Mouse (Mus musculus) erythroblast, embryonic 14.5 days (primary cell): Measurements from ENCODE around the gene Csmd2.

Experiments
- GATA1 ChIP-seq: IDR thresholded peaks from 2 replicates; pipeline ENCODE4 v1.6.1; 2012; ENCODE audit warnings: low read length, inconsistent platforms, mixed read lengths
- TAL1 ChIP-seq: IDR thresholded peaks from 3 replicates; pipeline ENCODE4 v1.6.1; 2012; ENCODE audit warnings: low read length, inconsistent platforms, mixed read lengths

DNA sequence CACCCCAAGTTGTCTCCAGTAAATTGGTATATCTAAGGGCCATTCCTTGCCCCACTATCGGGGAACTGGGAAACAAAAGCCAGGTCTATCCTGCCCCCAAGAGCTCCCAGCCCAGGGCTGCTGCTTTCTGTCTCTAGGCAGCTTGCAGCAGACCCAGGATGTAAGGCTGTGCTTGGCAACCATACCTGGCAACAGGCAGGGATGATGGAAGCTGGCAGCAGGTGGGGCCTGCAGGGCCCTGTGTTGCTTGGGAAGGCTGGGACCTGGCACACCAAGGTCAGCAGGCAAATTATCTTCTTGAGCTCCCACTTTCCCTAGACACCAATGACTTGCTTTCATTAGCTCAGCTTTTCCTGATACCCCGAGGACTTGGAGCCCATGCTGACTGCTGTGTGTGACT lies 31.8 kb downstream of the Csmd2 start:
- TF ChIP-seq GATA1 (no peak), TAL1 (no peak)
